Mouse (Mus musculus) adrenal gland, adult 2 months (tissue): Measurements from ENCODE around the gene Polr2l. TPM values are rescaled to one million over a fixed set of nuclear protein-coding genes. Genes with fewer than 3 reads are reported as not detected.

ENCODE experiments used
- DNase-seq: peaks from one replicate; pipeline ENCODE4 v3.0.0; 2021
- long read RNA-seq: library from polyadenylated mRNA; stranded (forward); transcript quantifications from one replicate; pipeline ENCODE4 v2.0.0, GENCODE M21; 2021
- polyA plus RNA-seq: library from polyadenylated mRNA; depleted of rRNA; stranded (reverse); fragments of >200 nt; gene quantifications from 2 replicates; pipeline ENCODE4 v1.2.3, GENCODE M21; 2012; rRNA removed
- total RNA-seq, 2 experiments: library from RNA; stranded (reverse); gene quantifications; 2 replicates each; pipeline ENCODE4 v1.2.3; 2021

Gene Polr2l
- 100 to 1,000 TPM in 1 of 2 experiments, 10 to 100 TPM in 1; 84.4 to 140 TPM for total RNA-seq
- polyA plus RNA-seq = 68.5 and 71.0 TPM in 2 replicates
- long read RNA-seq, transcript Polr2l-201 (2 exons, 1,650 nt) = major isoform, 227 of 357 reads
- long read RNA-seq, partial matches to known transcripts = 0 of 357 reads
- long read RNA-seq, other reads (novel, unspliced or antisense) = 130 of 357 reads

- DNase-seq = peak; percentile 92
Measured at GRCm38 (mm10) chr7:141475011-141475804, at the start of gene Polr2l, which contains the start of gene Tspan4. TSS of gene Polr2l (minus strand) at chr7:141475132. TSS of gene Tspan4 (plus strand) at chr7:141475240.

GRCm38 (mm10) chr7:141524271-141524670, 49.3 kb upstream of the Polr2l start:
- DNase-seq = no peak

- no peak for DNase-seq
Measured at GRCm38 (mm10) chr7:141523007-141523406, 48.1 kb upstream of the Polr2l start.

- DNase-seq = no peak
Measured at GRCm38 (mm10) chr7:141519795-141520194, 44.9 kb upstream of the Polr2l start.

- no peak for DNase-seq
Measured at GRCm38 (mm10) chr7:141518926-141519325, 44.0 kb upstream of the Polr2l start.

GRCm38 (mm10) chr7:141518296-141518695, 43.4 kb upstream of the Polr2l start:
- DNase-seq = no peak

- DNase-seq = peak; percentile 22
Measured at GRCm38 (mm10) chr7:141517638-141518037, 42.7 kb upstream of the Polr2l start.

GRCm38 (mm10) chr7:141510681-141511191, 35.8 kb upstream of the Polr2l start:
- no peak for DNase-seq

GRCm38 (mm10) chr7:141510196-141510595, 35.3 kb upstream of the Polr2l start:
- DNase-seq = no peak

- DNase-seq = no peak
Measured at GRCm38 (mm10) chr7:141508160-141508559, 33.2 kb upstream of the Polr2l start.

GRCm38 (mm10) chr7:141506278-141506677, 31.3 kb upstream of the Polr2l start:
- DNase-seq = no peak

- DNase-seq = no peak
Measured at GRCm38 (mm10) chr7:141502556-141502905, 27.6 kb upstream of the Polr2l start.

- DNase-seq = peak; percentile 84
Measured at GRCm38 (mm10) chr7:141501820-141502555, 27.1 kb upstream of the Polr2l start.

GRCm38 (mm10) chr7:141497600-141497999, 22.7 kb upstream of the Polr2l start:
- no peak for DNase-seq

GRCm38 (mm10) chr7:141495940-141496339, 21.0 kb upstream of the Polr2l start:
- no peak for DNase-seq

- no peak for DNase-seq
Measured at GRCm38 (mm10) chr7:141495379-141495778, 20.4 kb upstream of the Polr2l start.

GRCm38 (mm10) chr7:141493729-141494128, 18.8 kb upstream of the Polr2l start:
- DNase-seq = no peak

GRCm38 (mm10) chr7:141492738-141493137, 17.8 kb upstream of the Polr2l start:
- DNase-seq = no peak

GRCm38 (mm10) chr7:141491151-141491550, 16.2 kb upstream of the Polr2l start:
- DNase-seq = no peak

- DNase-seq = no peak
Measured at GRCm38 (mm10) chr7:141487141-141487540, 12.2 kb upstream of the Polr2l start.

GRCm38 (mm10) chr7:141486239-141486638, 11.3 kb upstream of the Polr2l start:
- no peak for DNase-seq

- no peak for DNase-seq
Measured at GRCm38 (mm10) chr7:141485606-141486005, 10.7 kb upstream of the Polr2l start.

- no peak for DNase-seq
Measured at GRCm38 (mm10) chr7:141485186-141485585, 10.3 kb upstream of the Polr2l start.
